Mouse (Mus musculus): ENCODE measurements around the gene Prr19.

GRCm38 (mm10) chr7:25263968-25264870 lies 37.0 kb upstream of the Prr19 start:
- TF ChIP-seq POLR2A (IDR thresholded peaks at IDR 0.05; ENCODE audit: extremely low read depth, insufficient read depth, low read length) (no peak), CTCF (IDR thresholded peaks at IDR 0.05; ENCODE audit: low read depth, low read length) (no peak)
